Mouse (Mus musculus): ENCODE data around the gene Gm8180. TPM values are rescaled to one million over a fixed set of nuclear protein-coding genes. Genes with fewer than 3 reads are reported as not detected.
"Not testable (repeated sequence)": the region's sequence is repeated elsewhere in the genome, so short reads cannot be mapped to it uniquely, and the experiment has no call there.

Gene Gm8180
- polyA plus RNA-seq (2014; fragmentation: Nextera tagmentation; extraction: Ambion mirVana) = not detected in 2 replicates

DNA sequence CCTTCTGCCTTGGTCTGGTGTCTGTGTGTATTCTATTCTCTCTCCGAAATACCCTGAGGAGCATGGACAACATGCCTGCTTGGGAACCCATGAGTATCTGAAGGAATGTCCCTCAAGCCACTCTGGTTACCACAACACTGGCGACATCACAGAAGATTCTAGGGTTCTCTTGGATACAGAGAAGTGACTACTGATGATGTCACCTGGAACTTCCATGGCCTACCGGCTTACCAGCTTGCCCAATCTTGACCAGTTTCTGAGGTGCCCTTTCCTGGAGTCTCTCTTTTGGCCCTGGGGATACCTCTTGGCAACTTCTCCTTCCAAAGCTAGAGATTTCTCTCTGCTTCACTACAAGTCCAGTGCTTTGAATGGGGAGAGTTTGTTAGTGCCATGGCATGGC lies at the start of gene Gm8180:
Gm8180 (minus strand) TSS at position 101 of the 400 bp plus-strand sequence.
- H3K9ac ChIP-seq (ENCODE audit: low read length) = not testable (repeated sequence)
- 95% methylated on average over 3 of the region's 3 CpGs for WGBS

DNA sequence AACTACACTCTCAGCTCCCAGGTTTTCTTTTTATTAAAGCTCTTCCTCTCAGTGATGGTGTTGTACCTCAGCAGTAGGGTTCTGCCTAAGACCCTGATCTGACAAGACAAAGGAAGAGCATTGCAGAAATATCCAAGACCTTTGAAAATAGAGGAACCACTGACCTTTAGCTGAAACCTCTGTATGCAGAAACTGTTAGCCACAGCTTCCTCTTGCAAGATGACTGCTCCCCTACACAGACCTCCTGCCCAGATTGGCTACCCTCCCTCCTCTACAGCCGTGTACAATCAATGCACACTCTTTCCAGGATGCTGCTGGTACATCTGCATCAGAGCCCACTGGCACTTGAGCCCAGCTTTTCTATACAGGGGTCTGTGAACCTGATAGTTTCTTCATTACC lies 45.8 kb upstream of the Gm8180 start:
- H3K36me3 ChIP-seq (ENCODE audit: control insufficient read depth, insufficient read depth, low read length) = not testable (repeated sequence)

More for the DNA sequence above, at the start of gene Gm8180:
- H3K27me3 ChIP-seq (replicated peaks; ENCODE audit: control insufficient read depth, insufficient read depth, low read length); DNase-seq (ENCODE audit: low spot score); H3K4me3 ChIP-seq (ENCODE audit: low read depth, low read length); H3K27ac ChIP-seq (ENCODE audit: low read depth, low read length); H3K36me3 ChIP-seq (ENCODE audit: control insufficient read depth, insufficient read depth, low read length); H3K4me2 ChIP-seq (ENCODE audit: low read length); ATAC-seq; H3K4me1 ChIP-seq (ENCODE audit: control insufficient read depth, insufficient read depth, low read length); H3K9me3 ChIP-seq (replicated peaks; ENCODE audit: control insufficient read depth, low read length): not testable (repeated sequence)

DNA sequence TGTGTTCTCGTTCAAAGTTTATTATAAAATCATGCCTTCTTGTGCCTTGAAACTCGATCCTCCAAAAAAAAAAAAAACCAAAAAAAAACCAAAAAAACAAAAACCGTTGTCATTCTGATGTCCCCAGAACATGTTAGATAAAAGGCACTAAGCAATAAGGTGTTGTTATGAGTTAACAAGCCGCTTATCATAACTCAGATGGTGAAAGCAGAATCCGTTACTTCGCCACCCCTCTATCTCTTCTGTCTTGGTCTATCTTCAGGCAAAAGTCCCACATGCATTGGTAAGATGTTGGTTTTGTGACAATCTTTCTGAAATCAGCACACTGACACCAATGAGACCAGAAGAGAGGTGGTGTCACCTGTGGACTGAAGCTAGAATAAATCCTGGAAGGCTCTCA lies 39.6 kb upstream of the Gm8180 start:
- H3K27me3 ChIP-seq (replicated peaks; ENCODE audit: control insufficient read depth, insufficient read depth, low read length); H3K27ac ChIP-seq (ENCODE audit: low read depth, low read length); H3K36me3 ChIP-seq (ENCODE audit: control insufficient read depth, insufficient read depth, low read length); H3K4me3 ChIP-seq (ENCODE audit: low read depth, low read length); H3K4me2 ChIP-seq (ENCODE audit: low read length); DNase-seq (ENCODE audit: low spot score); ATAC-seq; H3K9ac ChIP-seq (ENCODE audit: low read length); H3K4me1 ChIP-seq (ENCODE audit: control insufficient read depth, insufficient read depth, low read length); H3K9me3 ChIP-seq (replicated peaks; ENCODE audit: control insufficient read depth, low read length): not testable (repeated sequence)
- whole genome bisulfite sequencing = 90% methylated on average over 6 of the region's 6 CpGs

More for the DNA sequence above, 45.8 kb upstream of the Gm8180 start:
- not testable (repeated sequence) for H3K27ac ChIP-seq (ENCODE audit: low read depth, low read length); H3K9me3 ChIP-seq (replicated peaks; ENCODE audit: control insufficient read depth, low read length); H3K27me3 ChIP-seq (replicated peaks; ENCODE audit: control insufficient read depth, insufficient read depth, low read length); H3K4me3 ChIP-seq (ENCODE audit: low read depth, low read length); H3K4me2 ChIP-seq (ENCODE audit: low read length); H3K4me1 ChIP-seq (ENCODE audit: control insufficient read depth, insufficient read depth, low read length); ATAC-seq; DNase-seq (ENCODE audit: low spot score); H3K9ac ChIP-seq (ENCODE audit: low read length)
- WGBS = 29% methylated on average over 1 of the region's 1 CpGs

- H3K4me2 ChIP-seq (ENCODE audit: low read length); H3K9ac ChIP-seq (ENCODE audit: low read length); H3K27me3 ChIP-seq (replicated peaks; ENCODE audit: control insufficient read depth, insufficient read depth, low read length); H3K9me3 ChIP-seq (replicated peaks; ENCODE audit: control insufficient read depth, low read length); DNase-seq (ENCODE audit: low spot score); H3K27ac ChIP-seq (ENCODE audit: low read depth, low read length); ATAC-seq; H3K4me1 ChIP-seq (ENCODE audit: control insufficient read depth, insufficient read depth, low read length); H3K36me3 ChIP-seq (ENCODE audit: control insufficient read depth, insufficient read depth, low read length); H3K4me3 ChIP-seq (ENCODE audit: low read depth, low read length): not testable (repeated sequence)
- WGBS = 93% methylated on average over 1 of the region's 2 CpGs
These were observed 37.3 kb upstream of the Gm8180 start for GRCm38 (mm10) chr14:43821869-43822268.

DNA sequence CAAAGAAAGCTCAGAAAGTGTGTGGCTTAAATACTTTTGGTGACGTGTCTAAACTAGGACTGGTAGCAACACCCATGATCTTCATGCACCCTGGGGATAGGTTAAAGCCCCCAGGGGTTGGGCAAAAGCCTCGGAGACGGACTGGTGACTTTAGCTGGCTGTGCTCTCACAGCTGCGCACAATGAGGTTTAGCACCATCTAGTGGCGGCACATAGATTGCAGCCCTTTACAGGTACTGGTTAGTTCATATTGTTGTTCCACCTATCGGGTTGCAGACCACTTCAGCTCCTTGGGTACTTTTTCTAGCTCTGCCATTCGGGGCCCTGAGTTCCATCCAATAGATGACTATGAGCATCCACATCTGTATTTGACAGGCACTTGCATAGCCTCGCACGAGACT lies 27.9 kb upstream of the Gm8180 start:
- H3K4me1 ChIP-seq (ENCODE audit: control insufficient read depth, insufficient read depth, low read length); H3K9ac ChIP-seq (ENCODE audit: low read length); H3K27me3 ChIP-seq (replicated peaks; ENCODE audit: control insufficient read depth, insufficient read depth, low read length); H3K9me3 ChIP-seq (replicated peaks; ENCODE audit: control insufficient read depth, low read length); ATAC-seq; H3K4me3 ChIP-seq (ENCODE audit: low read depth, low read length); H3K27ac ChIP-seq (ENCODE audit: low read depth, low read length); H3K36me3 ChIP-seq (ENCODE audit: control insufficient read depth, insufficient read depth, low read length); H3K4me2 ChIP-seq (ENCODE audit: low read length): not testable (repeated sequence)
- WGBS = 69% methylated on average over 4 of the region's 9 CpGs
- peak; percentile 64 for DNase-seq (ENCODE audit: low spot score)

- H3K4me2 ChIP-seq (ENCODE audit: low read length); H3K4me3 ChIP-seq (ENCODE audit: low read depth, low read length); H3K9ac ChIP-seq (ENCODE audit: low read length); ATAC-seq; H3K27ac ChIP-seq (ENCODE audit: low read depth, low read length); H3K4me1 ChIP-seq (ENCODE audit: control insufficient read depth, insufficient read depth, low read length); H3K27me3 ChIP-seq (replicated peaks; ENCODE audit: control insufficient read depth, insufficient read depth, low read length); DNase-seq (ENCODE audit: low spot score); H3K36me3 ChIP-seq (ENCODE audit: control insufficient read depth, insufficient read depth, low read length); H3K9me3 ChIP-seq (replicated peaks; ENCODE audit: control insufficient read depth, low read length): not testable (repeated sequence)
- WGBS = 82% methylated on average over 3 of the region's 4 CpGs
These were observed 23.6 kb upstream of the Gm8180 start for GRCm38 (mm10) chr14:43808142-43808541.

DNA sequence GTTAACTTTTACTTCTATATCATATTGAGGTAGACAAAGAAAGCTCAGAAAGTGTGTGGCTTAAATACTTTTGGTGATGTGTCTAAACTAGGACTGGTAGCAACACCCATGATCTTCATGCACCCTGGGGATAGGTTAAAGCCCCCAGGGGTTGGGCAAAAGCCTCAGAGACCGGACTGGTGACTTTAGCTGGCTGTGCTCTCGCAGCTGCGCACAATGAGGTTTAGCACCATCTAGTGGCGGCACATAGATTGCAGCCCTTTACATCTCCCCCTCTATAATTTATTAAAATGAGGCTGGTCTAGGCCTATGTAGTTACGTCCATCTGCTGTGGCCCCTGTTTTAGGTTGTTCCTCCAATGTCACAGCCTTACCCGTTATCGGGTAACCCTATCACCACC lies 19.9 kb upstream of the Gm8180 start:
- H3K27me3 ChIP-seq (replicated peaks; ENCODE audit: control insufficient read depth, insufficient read depth, low read length); DNase-seq (ENCODE audit: low spot score); H3K36me3 ChIP-seq (ENCODE audit: control insufficient read depth, insufficient read depth, low read length); H3K4me1 ChIP-seq (ENCODE audit: control insufficient read depth, insufficient read depth, low read length); H3K4me2 ChIP-seq (ENCODE audit: low read length); H3K4me3 ChIP-seq (ENCODE audit: low read depth, low read length); ATAC-seq; H3K27ac ChIP-seq (ENCODE audit: low read depth, low read length); H3K9ac ChIP-seq (ENCODE audit: low read length); H3K9me3 ChIP-seq (replicated peaks; ENCODE audit: control insufficient read depth, low read length): not testable (repeated sequence)
- WGBS = 14% methylated on average over 7 of the region's 7 CpGs

DNA sequence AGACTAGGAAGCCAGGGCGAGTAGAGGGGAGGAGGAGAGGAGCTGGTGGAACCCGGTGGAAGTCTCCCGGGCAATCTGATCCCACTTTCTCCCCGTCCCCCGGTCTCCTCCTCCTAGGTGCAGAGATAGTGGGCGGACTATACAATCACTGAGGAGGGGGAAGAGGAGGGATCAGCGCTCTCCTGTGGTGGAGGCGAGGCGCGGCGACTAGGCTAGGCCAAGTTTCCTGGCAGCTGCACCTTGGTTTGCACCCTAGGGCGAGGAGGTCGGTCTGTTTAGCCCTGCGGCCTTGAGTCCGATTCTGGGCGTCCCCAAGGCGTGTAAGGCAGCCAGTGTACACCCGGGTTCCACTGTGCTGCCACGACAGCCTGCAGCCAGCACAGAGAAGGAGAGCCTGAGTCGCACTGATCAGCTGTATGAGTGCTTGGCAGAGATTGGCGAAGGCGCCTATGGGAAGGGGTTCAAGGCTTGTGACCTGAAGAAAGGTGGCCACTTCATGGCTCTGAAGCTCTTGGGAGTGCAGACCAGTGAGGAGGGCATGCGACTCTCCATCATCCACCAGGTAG lies 12.4 kb upstream of the Gm8180 start:
- H3K27ac ChIP-seq (ENCODE audit: low read depth, low read length); H3K36me3 ChIP-seq (ENCODE audit: control insufficient read depth, insufficient read depth, low read length); H3K9me3 ChIP-seq (replicated peaks; ENCODE audit: control insufficient read depth, low read length); H3K27me3 ChIP-seq (replicated peaks; ENCODE audit: control insufficient read depth, insufficient read depth, low read length); H3K4me3 ChIP-seq (ENCODE audit: low read depth, low read length); DNase-seq (ENCODE audit: low spot score); H3K9ac ChIP-seq (ENCODE audit: low read length); H3K4me1 ChIP-seq (ENCODE audit: control insufficient read depth, insufficient read depth, low read length): not testable (repeated sequence)
- 16% methylated on average over 20 of the region's 23 CpGs for WGBS
- H3K4me2 ChIP-seq (ENCODE audit: low read length) = peak overlapping the region; percentile 34
- peak; percentile 52; the same call in 1 of the 2 replicates for ATAC-seq

GRCm38 (mm10) chr14:43796069-43796904 lies 11.7 kb upstream of the Gm8180 start:
- no peaks in the 10 kb centered on the region for H3K36me3 ChIP-seq (ENCODE audit: control insufficient read depth, insufficient read depth, low read length)
- no peaks in the 10 kb centered on the region for H3K27me3 ChIP-seq (replicated peaks; ENCODE audit: control insufficient read depth, insufficient read depth, low read length)
- ATAC-seq = peak; percentile 34; the same call in 1 of the 2 replicates
- H3K4me3 ChIP-seq (ENCODE audit: low read depth, low read length) = no peak overlapping the region
- H3K4me1 ChIP-seq (ENCODE audit: control insufficient read depth, insufficient read depth, low read length) = no peaks in the 10 kb centered on the region
- peak overlapping the region; percentile 34 for H3K4me2 ChIP-seq (ENCODE audit: low read length)
- H3K9ac ChIP-seq (ENCODE audit: low read length) = no peak overlapping the region
- no peak for DNase-seq (ENCODE audit: low spot score)
- 20% methylated on average over 14 of the region's 14 CpGs for WGBS
- H3K9me3 ChIP-seq (replicated peaks; ENCODE audit: control insufficient read depth, low read length) = no peaks in the 10 kb centered on the region
- H3K27ac ChIP-seq (ENCODE audit: low read depth, low read length) = no peak overlapping the region
